Mouse (Mus musculus) lung, adult 2 months (tissue): ENCODE measurements around the gene Lrriq4.

Source experiments
- CTCF ChIP-seq: fragments of 200-500 bp; IDR thresholded peaks from 2 replicates; pipeline ENCODE4 v1.5.1; 2011; ENCODE audit warnings: mild to moderate bottlenecking, low read length, control low read depth; ENCODE audit not compliant: insufficient read depth
- POLR2A ChIP-seq: fragments of 200-500 bp; IDR thresholded peaks from 2 replicates; pipeline ENCODE4 v1.6.1; 2011; ENCODE audit warnings: low read depth, mild to moderate bottlenecking, control low read depth, low read length, borderline replicate concordance; ENCODE audit errors: extremely low read depth

GRCm38 (mm10) chr3:30655937-30656336 is 11.6 kb downstream of the Lrriq4 start:
- TF ChIP-seq POLR2A (no peak), CTCF (no peak)
